Mouse (Mus musculus): Measurements from ENCODE around the gene Gabpa.

The Gabpa gene

GRCm38 (mm10) chr16:84834745-84835440 is at the start of gene Gabpa:
Gene Gabpa (plus strand): TSS chr16:84834925.
- DNase-seq (ENCODE audit: low read depth, low spot score), result peak; percentile 81

- DNase-seq (ENCODE audit: low read depth, low spot score), result no peak
Observed at GRCm38 (mm10) chr16:84784966-84785365, 49.8 kb upstream of the Gabpa start.

- DNase-seq (ENCODE audit: low read depth, low spot score), result no peak
Observed at GRCm38 (mm10) chr16:84790595-84791165, 44.0 kb upstream of the Gabpa start.

- no peak for DNase-seq (ENCODE audit: low read depth, low spot score)
Observed at GRCm38 (mm10) chr16:84793401-84793800, 41.3 kb upstream of the Gabpa start.

GRCm38 (mm10) chr16:84795337-84795736 is 39.4 kb upstream of the Gabpa start:
- DNase-seq (ENCODE audit: low read depth, low spot score), result no peak

GRCm38 (mm10) chr16:84796678-84797077 is 38.0 kb upstream of the Gabpa start:
- no peak for DNase-seq (ENCODE audit: low read depth, low spot score)

GRCm38 (mm10) chr16:84800038-84800437 is 34.7 kb upstream of the Gabpa start:
- no peak for DNase-seq (ENCODE audit: low read depth, low spot score)

- DNase-seq (ENCODE audit: low read depth, low spot score), result no peak
Observed at GRCm38 (mm10) chr16:84802217-84802616, 32.5 kb upstream of the Gabpa start.

GRCm38 (mm10) chr16:84804866-84805265 is 29.9 kb upstream of the Gabpa start:
- no peak for DNase-seq (ENCODE audit: low read depth, low spot score)

- no peak for DNase-seq (ENCODE audit: low read depth, low spot score)
Observed at GRCm38 (mm10) chr16:84806175-84806574, 28.6 kb upstream of the Gabpa start.

GRCm38 (mm10) chr16:84807874-84808273 is 26.9 kb upstream of the Gabpa start:
- no peak for DNase-seq (ENCODE audit: low read depth, low spot score)

- no peak for DNase-seq (ENCODE audit: low read depth, low spot score)
Observed at GRCm38 (mm10) chr16:84810254-84810653, 24.5 kb upstream of the Gabpa start.

GRCm38 (mm10) chr16:84813852-84814251 is 20.9 kb upstream of the Gabpa start:
- no peak for DNase-seq (ENCODE audit: low read depth, low spot score)

GRCm38 (mm10) chr16:84814511-84814910 is 20.2 kb upstream of the Gabpa start:
- DNase-seq (ENCODE audit: low read depth, low spot score), result no peak

GRCm38 (mm10) chr16:84817423-84817822 is 17.3 kb upstream of the Gabpa start:
- DNase-seq (ENCODE audit: low read depth, low spot score), result no peak

GRCm38 (mm10) chr16:84825009-84825408 is 9.7 kb upstream of the Gabpa start:
- no peak for DNase-seq (ENCODE audit: low read depth, low spot score)

- no peak for DNase-seq (ENCODE audit: low read depth, low spot score)
Observed at GRCm38 (mm10) chr16:84831696-84832095, 3.0 kb upstream of the Gabpa start.

- DNase-seq (ENCODE audit: low read depth, low spot score), result no peak
Observed at GRCm38 (mm10) chr16:84832736-84833135, 2.0 kb upstream of the Gabpa start.

- no peak for DNase-seq (ENCODE audit: low read depth, low spot score)
Observed at GRCm38 (mm10) chr16:84834344-84834743, 381 bp upstream of the Gabpa start.

- no peak for DNase-seq (ENCODE audit: low read depth, low spot score)
Observed at GRCm38 (mm10) chr16:84835441-84835822, 707 bp downstream of the Gabpa start, which contains the start of gene Atp5j. Gene Atp5j (minus strand): TSS chr16:84835625.

GRCm38 (mm10) chr16:84835823-84836743 is 1.4 kb downstream of the Gabpa start:
- peak; percentile 60 for DNase-seq (ENCODE audit: low read depth, low spot score)

- no peak for DNase-seq (ENCODE audit: low read depth, low spot score)
Observed at GRCm38 (mm10) chr16:84838576-84838975, 3.9 kb downstream of the Gabpa start.
